Mouse (Mus musculus): Measurements from ENCODE around the gene Tmem205.

Tmem205 gene

GRCm38 (mm10) chr9:21943638-21944037, 16.3 kb upstream of the Tmem205 start:
- DNase-seq = no peak

- no peak for DNase-seq
Measured at GRCm38 (mm10) chr9:21943046-21943445, 15.7 kb upstream of the Tmem205 start.

GRCm38 (mm10) chr9:21938234-21938855, 11.0 kb upstream of the Tmem205 start:
- no peak for DNase-seq

- DNase-seq = no peak
Measured at GRCm38 (mm10) chr9:21937711-21938175, 10.4 kb upstream of the Tmem205 start.

- DNase-seq = peak; percentile 95
Measured at GRCm38 (mm10) chr9:21936692-21937570, 9.6 kb upstream of the Tmem205 start, which contains the start of gene Plppr2. TSS of gene Plppr2 (plus strand) at chr9:21937033.

GRCm38 (mm10) chr9:21935466-21936131, 8.2 kb upstream of the Tmem205 start:
- DNase-seq = no peak

GRCm38 (mm10) chr9:21934021-21934420, 6.7 kb upstream of the Tmem205 start:
- no peak for DNase-seq

- DNase-seq = no peak
Measured at GRCm38 (mm10) chr9:21932445-21933137, 5.2 kb upstream of the Tmem205 start.

- no peak for DNase-seq
Measured at GRCm38 (mm10) chr9:21932006-21932405, 4.7 kb upstream of the Tmem205 start.

- no peak for DNase-seq
Measured at GRCm38 (mm10) chr9:21929208-21929607, 1.9 kb upstream of the Tmem205 start.

- DNase-seq = no peak
Measured at GRCm38 (mm10) chr9:21926784-21927183, 572 bp downstream of the Tmem205 start.

GRCm38 (mm10) chr9:21926155-21926554, 1.2 kb downstream of the Tmem205 start:
- DNase-seq = peak; percentile 37

- no peak for DNase-seq
Measured at GRCm38 (mm10) chr9:21925506-21925905, 1.9 kb downstream of the Tmem205 start.

GRCm38 (mm10) chr9:21925034-21925433, 2.3 kb downstream of the Tmem205 start:
- DNase-seq = no peak

GRCm38 (mm10) chr9:21924099-21924493, 3.3 kb downstream of the Tmem205 start:
- peak; percentile 85 for DNase-seq

- DNase-seq = no peak
Measured at GRCm38 (mm10) chr9:21923490-21924098, 3.8 kb downstream of the Tmem205 start.

GRCm38 (mm10) chr9:21923036-21923435, 4.3 kb downstream of the Tmem205 start:
- DNase-seq = no peak

GRCm38 (mm10) chr9:21918692-21919384, 8.5 kb downstream of the Tmem205 start:
- no peak for DNase-seq

GRCm38 (mm10) chr9:21918035-21918592, 9.2 kb downstream of the Tmem205 start, which contains the start of gene Rab3d:
TSS of gene Rab3d (minus strand) at chr9:21918192.
- peak; percentile 96 for DNase-seq

- DNase-seq = no peak
Measured at GRCm38 (mm10) chr9:21917493-21918034, 9.8 kb downstream of the Tmem205 start.
